8 mouse cellular contexts compared by ENCODE assay signal in genomic region chr10:128091564-128092505, GRCm38 (mm10). TPM values are rescaled to one million over a fixed set of nuclear protein-coding genes. Genes with fewer than 3 reads are reported as not detected.
DNase-seq lines count a peak whose midpoint lies in the region; ATAC-seq and TF ChIP-seq lines count a peak whose summit lies in the region.

Gene Baz2a, plus strand, starts transcription at chr10:128091577.

- peak; percentile 86 for DNase-seq in adrenal gland, postnatal 14 days
- peak; percentile 80 for DNase-seq in kidney, postnatal 14 days
- peak; percentile 91 for DNase-seq in liver, postnatal 0 days
- peak; percentile 79 to 88 for DNase-seq in thymus, postnatal 36 days

- H3K27me3 ChIP-seq in heart, embryonic 15.5 days = no peaks in the 10 kb centered on the region
- no peaks in the 10 kb centered on the region for H3K27me3 ChIP-seq in liver, postnatal 0 days (ENCODE audit: insufficient read depth, low read length)
- no peaks in the 10 kb centered on the region for H3K27me3 ChIP-seq in neural tube, embryonic 13.5 days

- peaks cover 37% of the 10 kb centered on the region for H3K36me3 ChIP-seq in heart, embryonic 15.5 days
- peaks cover 31% of the 10 kb centered on the region for H3K36me3 ChIP-seq in liver, postnatal 0 days (replicated peaks; ENCODE audit: insufficient read depth, low read length)
- peaks cover 39% of the 10 kb centered on the region for H3K36me3 ChIP-seq in neural tube, embryonic 13.5 days

- TF ChIP-seq EP300 in liver, postnatal 0 days (IDR thresholded peaks at IDR 0.05; ENCODE audit: low read depth) = no peak

- H3K9ac ChIP-seq in heart, embryonic 15.5 days = peak within 1 kb of the TSS; percentile 93
- peak within 1 kb of the TSS; percentile 93 for H3K9ac ChIP-seq in liver, postnatal 0 days (replicated peaks)
- H3K9ac ChIP-seq in neural tube, embryonic 13.5 days = peak within 1 kb of the TSS; percentile 88

- H3K4me1 ChIP-seq in embryonic fibroblast, embryonic 13.5 days (ENCODE audit: control insufficient read depth, insufficient read depth, low read length) = peaks cover 5% of the 10 kb centered on the region; the same call in 1 of the 2 replicates
- peaks cover 61% of the 10 kb centered on the region for H3K4me1 ChIP-seq in heart, embryonic 15.5 days (replicated peaks)
- peaks cover 45% of the 10 kb centered on the region for H3K4me1 ChIP-seq in liver, postnatal 0 days (ENCODE audit: insufficient read depth)
- peaks cover 49% of the 10 kb centered on the region for H3K4me1 ChIP-seq in neural tube, embryonic 13.5 days (replicated peaks)

- ATAC-seq in CD4-positive, CD25-positive, alpha-beta regulatory T cell, adult 4 months = peak; percentile 60
- no peak; the same call in 1 of the 2 replicates for ATAC-seq in heart, embryonic 15.5 days (replicated peaks; ENCODE audit: insufficient number of reproducible peaks, insufficient read depth, low FRiP score, low read depth)
- ATAC-seq in liver, postnatal 0 days = peak; percentile 77
- peak; percentile 4 for ATAC-seq in neural tube, embryonic 13.5 days (ENCODE audit: low read depth)

- WGBS in heart, embryonic 15.5 days = 1% methylated on average over 20 of the region's 20 CpGs
- 1% methylated on average over 20 of the region's 20 CpGs for WGBS in liver, postnatal 0 days (ENCODE audit: insufficient replicate concordance)
- 2% methylated on average over 20 of the region's 20 CpGs for WGBS in neural tube, embryonic 13.5 days

- peak within 1 kb of the TSS; percentile 51 for H3K4me3 ChIP-seq in embryonic fibroblast, embryonic 13.5 days (ENCODE audit: insufficient read depth, low read length)
- peak within 1 kb of the TSS; percentile 90 for H3K4me3 ChIP-seq in heart, embryonic 15.5 days
- peak within 1 kb of the TSS; percentile 82 for H3K4me3 ChIP-seq in liver, postnatal 0 days (ENCODE audit: low read depth, low read length)
- H3K4me3 ChIP-seq in neural tube, embryonic 13.5 days = peak within 1 kb of the TSS; percentile 74

- H3K27ac ChIP-seq in embryonic fibroblast, embryonic 13.5 days (ENCODE audit: insufficient read depth, low read length) = peak within 1 kb of the TSS; percentile 88
- H3K27ac ChIP-seq in heart, embryonic 15.5 days = peak within 1 kb of the TSS; percentile 99
- peak within 1 kb of the TSS; percentile 99 for H3K27ac ChIP-seq in liver, postnatal 0 days (ENCODE audit: low read depth)
- peak within 1 kb of the TSS; percentile 93 for H3K27ac ChIP-seq in neural tube, embryonic 13.5 days (replicated peaks)

- H3K9me3 ChIP-seq in heart, embryonic 15.5 days (replicated peaks) = no peaks in the 10 kb centered on the region
- no peaks in the 10 kb centered on the region for H3K9me3 ChIP-seq in liver, postnatal 0 days (ENCODE audit: low read length)
- H3K9me3 ChIP-seq in neural tube, embryonic 13.5 days = no peaks in the 10 kb centered on the region

- no peak for TF ChIP-seq CTCF in embryonic fibroblast, embryonic 13.5 days (IDR thresholded peaks at IDR 0.05; ENCODE audit: borderline replicate concordance, insufficient read depth, low read length)
- no peak for TF ChIP-seq CTCF in liver, postnatal 0 days (IDR thresholded peaks at IDR 0.05; ENCODE audit: low read depth)

- TF ChIP-seq POLR2A in embryonic fibroblast, embryonic 13.5 days (IDR thresholded peaks at IDR 0.05; ENCODE audit: low read depth, low read length) = peak; percentile 90

- peak within 1 kb of the TSS; percentile 86 for H3K4me2 ChIP-seq in heart, embryonic 15.5 days
- H3K4me2 ChIP-seq in liver, postnatal 0 days (ENCODE audit: low read depth, low read length) = peak within 1 kb of the TSS; percentile 69
- H3K4me2 ChIP-seq in neural tube, embryonic 13.5 days = peak within 1 kb of the TSS; percentile 92

RNA-seq across cellular contexts. Expression of gene Baz2a, which starts in this region (rescaled TPM):
- polyA plus RNA-seq in CD4-positive, CD25-positive, alpha-beta regulatory T cell, adult 4 months (2017; shearing (Covaris generic)) = 10 to 100 TPM; 50.9 to 75.4 TPM
- total RNA-seq in adrenal gland, postnatal 14 days (2021) = 44.3 and 51.5 TPM in 2 replicates
- polyA plus RNA-seq in embryonic fibroblast, embryonic 13.5 days (2011; ENCODE audit: insufficient read length, low read depth, missing spikeins) = 32.4 and 36.8 TPM in 2 replicates
- 7.5 and 10.1 TPM in 2 replicates for polyA plus RNA-seq in heart, embryonic 15.5 days (2015; fragmentation: Nextera tagmentation; extraction: Ambion mirVana)
- polyA plus RNA-seq in liver, postnatal 0 days (2015; fragmentation: Nextera tagmentation; extraction: Ambion mirVana) = 4.3 and 5.4 TPM in 2 replicates
- polyA plus RNA-seq in neural tube, embryonic 13.5 days (2015; fragmentation: Nextera tagmentation; extraction: Ambion mirVana) = 10.9 and 12.2 TPM in 2 replicates
